12 mouse cellular contexts compared by ENCODE assay signal in the genomic region with DNA sequence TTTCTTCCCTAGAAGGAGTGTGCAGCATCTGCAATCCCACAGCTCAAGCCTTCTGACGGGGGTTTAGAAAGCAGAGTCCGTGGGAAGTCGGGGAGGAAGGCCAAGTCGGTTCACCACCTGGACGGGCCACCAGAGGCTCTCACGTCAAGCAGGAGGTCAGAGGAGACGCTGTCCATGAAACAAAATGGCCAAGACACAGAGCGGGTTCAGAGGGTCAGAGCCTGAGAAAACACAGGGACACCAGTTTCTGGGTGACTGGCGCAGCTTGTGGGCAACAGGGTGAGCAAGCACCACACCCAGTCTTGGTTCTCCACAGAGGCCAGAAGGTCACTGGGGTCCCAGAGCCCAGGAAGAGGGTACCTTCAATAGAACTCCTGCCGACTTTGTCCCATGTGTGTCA. TPM values are rescaled to one million over a fixed set of nuclear protein-coding genes. Genes with fewer than 3 reads are reported as not detected.
DNase-seq lines count a peak whose midpoint lies in the region; ATAC-seq and TF ChIP-seq lines count a peak whose summit lies in the region.
"Had no signal": no experiment of that assay in that cellular context is flagged by ENCODE, and none has a peak within 500 bp of the region (broad histone marks: within the 10 kb centered on the region; RNA-seq: fewer than 3 reads in every experiment).

No protein-coding gene starts in this region.

- peak overlapping the region; percentile 82 for H3K27ac ChIP-seq in heart, adult 2 months
- H3K27ac ChIP-seq in kidney, adult 2 months (ENCODE audit: insufficient read depth, low read depth, low read length) = peak overlapping the region; percentile 59; the same call in 1 of the 2 replicates
- H3K27ac ChIP-seq in lung, postnatal 0 days (ENCODE audit: low read length) = peak overlapping the region; percentile 86
- peak overlapping the region; percentile 46 for H3K27ac ChIP-seq in limb, embryonic 10.5 days
- H3K27ac ChIP-seq: embryonic facial prominence, embryonic 15.5 days; midbrain, embryonic 15.5 days had no signal

- DNase-seq in heart, adult 2 months = no peak
- no peak for DNase-seq in heart, adult 9 months (ENCODE audit: low spot score in 2 of 2)
- DNase-seq in kidney, adult 2 months = no peak
- DNase-seq in kidney, adult 9 months = no peak
- DNase-seq in lung, postnatal 0 days (ENCODE audit: low spot score) = no peak
- no peak for DNase-seq in lung, postnatal 14 days
- DNase-seq in limb, embryonic 10.5 days (ENCODE audit: low spot score) = no peak
- no peak for DNase-seq in right cerebral cortex, adult 2 months (ENCODE audit: low spot score in 2 of 2)
- DNase-seq: cerebellum, postnatal 36 days; lung, adult 2 months had no signal

- no peaks in the 10 kb centered on the region for H3K79me2 ChIP-seq in heart, adult 2 months (replicated peaks; ENCODE audit: control insufficient read depth, insufficient read depth, low read length)

- H3K9me3 ChIP-seq in lung, postnatal 0 days (ENCODE audit: low read length) = no peaks in the 10 kb centered on the region
- H3K9me3 ChIP-seq in limb, embryonic 10.5 days (replicated peaks) = no peaks in the 10 kb centered on the region
- H3K9me3 ChIP-seq: embryonic facial prominence, embryonic 15.5 days; midbrain, embryonic 15.5 days had no signal

- intact Hi-C loops in heart, adult 2 months (cut with DNase I) = no loop called here

- no peak for TF ChIP-seq EP300 in heart, adult 2 months (IDR thresholded peaks at IDR 0.05; ENCODE audit: insufficient read depth, low read depth, low read length)
- TF ChIP-seq EP300 in lung, postnatal 0 days (IDR thresholded peaks at IDR 0.05) = no peak

- no peak for TF ChIP-seq POLR2A in heart, adult 2 months (IDR thresholded peaks at IDR 0.05; ENCODE audit: insufficient read depth, low read depth, low read length)
- no peak for TF ChIP-seq POLR2A in kidney, adult 2 months (IDR thresholded peaks at IDR 0.05; ENCODE audit: low read depth, low read length)

- TF ChIP-seq CTCF in heart, adult 2 months (IDR thresholded peaks at IDR 0.05) = peak; percentile 31; the same call in 1 of the 2 replicates
- TF ChIP-seq CTCF in kidney, adult 2 months (conservative IDR thresholded peaks at IDR 0.05; ENCODE audit: insufficient read depth, insufficient read length, low read depth, low read length) = no peak
- TF ChIP-seq CTCF in lung, postnatal 0 days (IDR thresholded peaks at IDR 0.05) = 0 out of 2 replicates have a peak, but pooled peaks have one; percentile 10

- no peak overlapping the region for H3K4me2 ChIP-seq in lung, postnatal 0 days (replicated peaks; ENCODE audit: low read depth, low read length)
- H3K4me2 ChIP-seq: embryonic facial prominence, embryonic 15.5 days; midbrain, embryonic 15.5 days had no signal

- H3K27me3 ChIP-seq in heart, adult 2 months (ENCODE audit: control insufficient read depth, insufficient read depth, low read length) = no peaks in the 10 kb centered on the region
- no peaks in the 10 kb centered on the region for H3K27me3 ChIP-seq in kidney, adult 2 months (replicated peaks; ENCODE audit: control insufficient read depth, insufficient read depth, low read length)
- H3K27me3 ChIP-seq in lung, postnatal 0 days (replicated peaks; ENCODE audit: insufficient read depth, low read length) = no peaks in the 10 kb centered on the region
- H3K27me3 ChIP-seq in limb, embryonic 10.5 days (ENCODE audit: low read depth, poor library complexity, severe bottlenecking) = no peaks in the 10 kb centered on the region
- H3K27me3 ChIP-seq: embryonic facial prominence, embryonic 15.5 days; midbrain, embryonic 15.5 days had no signal

- peaks cover 56% of the 10 kb centered on the region for H3K4me1 ChIP-seq in heart, adult 2 months (ENCODE audit: control insufficient read depth, insufficient read depth, low read length)
- peaks cover 5% of the 10 kb centered on the region for H3K4me1 ChIP-seq in kidney, adult 2 months (ENCODE audit: control insufficient read depth, insufficient read depth, low read length)
- H3K4me1 ChIP-seq in lung, postnatal 0 days (ENCODE audit: insufficient read depth, low read depth, low read length) = peaks cover 20% of the 10 kb centered on the region
- H3K4me1 ChIP-seq in limb, embryonic 10.5 days = peaks cover 29% of the 10 kb centered on the region

- peaks cover 5% of the 10 kb centered on the region for H3K36me3 ChIP-seq in heart, adult 2 months (ENCODE audit: control insufficient read depth, insufficient read depth, low read length)
- no peaks in the 10 kb centered on the region for H3K36me3 ChIP-seq in kidney, adult 2 months (ENCODE audit: control insufficient read depth, insufficient read depth, low read length)
- H3K36me3 ChIP-seq in lung, postnatal 0 days (ENCODE audit: insufficient read depth, low read length) = no peaks in the 10 kb centered on the region
- H3K36me3 ChIP-seq in limb, embryonic 10.5 days = no peaks in the 10 kb centered on the region
- H3K36me3 ChIP-seq: embryonic facial prominence, embryonic 15.5 days; midbrain, embryonic 15.5 days had no signal

- 55% methylated on average over 10 of the region's 10 CpGs for WGBS in heart, adult 2 months
- 69% methylated on average over 10 of the region's 10 CpGs for WGBS in kidney, adult 2 months
- 76% methylated on average over 10 of the region's 10 CpGs for WGBS in lung, postnatal 0 days
- WGBS in limb, embryonic 10.5 days = 84% methylated on average over 10 of the region's 10 CpGs

- no peak overlapping the region for H3K9ac ChIP-seq in heart, adult 2 months (ENCODE audit: low read depth, low read length)
- no peak overlapping the region for H3K9ac ChIP-seq in lung, postnatal 0 days (replicated peaks; ENCODE audit: low read depth)
- H3K9ac ChIP-seq: embryonic facial prominence, embryonic 15.5 days; midbrain, embryonic 15.5 days had no signal

- H3K4me3 ChIP-seq in heart, adult 2 months = no peak overlapping the region
- no peak overlapping the region for H3K4me3 ChIP-seq in kidney, adult 2 months (ENCODE audit: insufficient read depth, low read depth, low read length)
- no peak overlapping the region for H3K4me3 ChIP-seq in lung, postnatal 0 days (ENCODE audit: low read depth, low read length)
- H3K4me3 ChIP-seq in limb, embryonic 10.5 days = no peak overlapping the region
- H3K4me3 ChIP-seq: embryonic facial prominence, embryonic 15.5 days; midbrain, embryonic 15.5 days had no signal

- ATAC-seq in lung, postnatal 0 days = no peak
- ATAC-seq: midbrain, embryonic 15.5 days had no signal

RNA-seq across cellular contexts. Expression of a gene that starts 33.9 kb away (rescaled TPM):
- 10 to 100 TPM; 40.1 TPM for total RNA-seq in heart, adult 2 months (2021)
- polyA plus RNA-seq in heart, adult 2 months (2012; rRNA removed) = 34.9 and 37.7 TPM in 2 replicates
- polyA plus RNA-seq in kidney, adult 2 months (2012; rRNA removed) = 17.3 and 19.8 TPM in 2 replicates
- polyA plus RNA-seq in lung, postnatal 0 days (2015; fragmentation: Nextera tagmentation; extraction: Ambion mirVana) = 9.2 and 10.5 TPM in 2 replicates
- polyA plus RNA-seq in limb, embryonic 10.5 days (2016; fragmentation: Nextera tagmentation; extraction: Ambion mirVana) = 2.0 and 2.4 TPM in 2 replicates
